Mouse (Mus musculus) liver, embryonic 12.5 days (tissue): Measurements from ENCODE around the gene Nrl. TPM values are rescaled to one million over a fixed set of nuclear protein-coding genes. Genes with fewer than 3 reads are reported as not detected.

Experiments used
- ATAC-seq: fragments of 200-750 bp; cut with Nextera tagmentation; 2 replicates; pipeline ENCODE4 v1.8.0; 2017; ENCODE audit warnings: moderate number of reproducible peaks, mild to moderate bottlenecking, moderate library complexity
- H3K27ac ChIP-seq: fragments of 300-500 bp; sonication (generic); 2 replicates; pipeline ENCODE4 v1.5.1; 2016; ENCODE audit warnings: mild to moderate bottlenecking
- H3K27me3 ChIP-seq: fragments of 300-500 bp; sonication (generic); replicated peaks from 2 replicates; pipeline ENCODE4 v1.6.1; 2016; ENCODE audit warnings: mild to moderate bottlenecking, moderate library complexity
- H3K36me3 ChIP-seq: fragments of 300-500 bp; sonication (generic); 2 replicates; pipeline ENCODE4 v1.6.1; 2016; ENCODE audit warnings: mild to moderate bottlenecking, moderate library complexity
- H3K4me1 ChIP-seq: fragments of 300-500 bp; sonication (generic); 2 replicates; pipeline ENCODE4 v1.6.1; 2016
- H3K4me2 ChIP-seq: fragments of 300-500 bp; sonication (generic); 2 replicates; pipeline ENCODE4 v1.6.1; 2016; ENCODE audit warnings: mild to moderate bottlenecking, moderate library complexity
- H3K4me3 ChIP-seq: fragments of 300-500 bp; sonication (generic); 2 replicates; pipeline ENCODE4 v1.5.1; 2016; ENCODE audit warnings: mild to moderate bottlenecking, moderate library complexity
- H3K9ac ChIP-seq: fragments of 300-500 bp; sonication (generic); 2 replicates; pipeline ENCODE4 v1.6.1; 2016; ENCODE audit warnings: mild to moderate bottlenecking, moderate library complexity
- H3K9me3 ChIP-seq: fragments of 300-500 bp; sonication (generic); replicated peaks from 2 replicates; pipeline ENCODE4 v1.6.1; 2016; ENCODE audit warnings: mild to moderate bottlenecking, moderate library complexity
- WGBS: fragments of 180-500 bp; shearing (Covaris S2); methylation state at CpG from one replicate; pipeline ENCODE4 v1.1.7; 2016; ENCODE audit not compliant: insufficient replicate concordance; 5-methylcytosine and 5-hydroxymethylcytosine counted together
- polyA plus RNA-seq: library from polyadenylated mRNA; unstranded; fragments of >200 nt; fragmentation: Nextera tagmentation; extraction: Ambion mirVana; gene quantifications from 2 replicates; pipeline ENCODE4 v1.2.1, GENCODE M21; 2016

The Nrl gene
- polyA plus RNA-seq, 1 experiment from 2014 or later = not detected

DNA sequence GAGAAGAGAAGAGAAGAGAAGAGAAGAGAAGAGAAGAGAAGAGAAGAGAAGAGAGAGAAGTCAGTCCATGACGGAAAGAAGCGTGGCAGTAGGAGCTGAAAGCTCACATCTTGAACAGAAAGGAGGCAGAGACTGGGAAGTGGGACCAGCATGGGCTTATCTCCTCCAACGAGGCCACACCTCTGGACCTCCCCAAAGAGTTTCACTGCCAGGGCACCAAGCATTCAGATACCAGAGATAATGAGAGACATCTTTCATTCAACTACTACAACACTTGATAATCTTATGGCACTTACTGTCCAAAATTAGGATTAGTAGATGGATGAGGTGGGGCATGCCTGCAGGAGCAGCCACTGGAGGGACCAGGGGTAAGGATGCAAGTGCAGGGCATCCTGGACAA lies 31.0 kb upstream of the Nrl start:
- Histone ChIP-seq H3K4me3 (no peak overlapping the region), H3K27me3 (no peaks in the 10 kb centered on the region), H3K27ac (no peak overlapping the region), H3K4me1 (peaks cover 53% of the 10 kb centered on the region), H3K9ac (no peak overlapping the region), H3K4me2 (no peak overlapping the region), H3K36me3 (no peaks in the 10 kb centered on the region; the same call in 1 of the 2 replicates), H3K9me3 (no peaks in the 10 kb centered on the region)
- no peak for ATAC-seq
- WGBS = 55% methylated on average over 3 of the region's 3 CpGs

GRCm38 (mm10) chr14:55554635-55555034 lies 29.9 kb upstream of the Nrl start:
- Histone ChIP-seq H3K4me1 (peaks cover 53% of the 10 kb centered on the region), H3K9me3 (no peaks in the 10 kb centered on the region), H3K27me3 (no peaks in the 10 kb centered on the region), H3K4me2 (no peak overlapping the region), H3K4me3 (no peak overlapping the region), H3K36me3 (peaks cover 11% of the 10 kb centered on the region), H3K9ac (no peak overlapping the region), H3K27ac (no peak overlapping the region)
- ATAC-seq = no peak

GRCm38 (mm10) chr14:55551794-55552193 lies 27.0 kb upstream of the Nrl start:
- no peaks in the 10 kb centered on the region for H3K27me3 ChIP-seq
- no peaks in the 10 kb centered on the region for H3K9me3 ChIP-seq
- WGBS = 86% methylated on average over 8 of the region's 8 CpGs
- H3K36me3 ChIP-seq = peaks cover 40% of the 10 kb centered on the region
- no peak for ATAC-seq
- H3K27ac ChIP-seq = no peak overlapping the region
- no peak overlapping the region for H3K9ac ChIP-seq
- H3K4me3 ChIP-seq = no peak overlapping the region
- no peak overlapping the region for H3K4me2 ChIP-seq
- H3K4me1 ChIP-seq = peaks cover 30% of the 10 kb centered on the region

- H3K4me1 ChIP-seq = peaks cover 25% of the 10 kb centered on the region
- no peak overlapping the region for H3K27ac ChIP-seq
- peaks cover 44% of the 10 kb centered on the region for H3K36me3 ChIP-seq
- WGBS = 74% methylated on average over 5 of the region's 5 CpGs
- H3K4me3 ChIP-seq = no peak overlapping the region
- no peaks in the 10 kb centered on the region for H3K27me3 ChIP-seq
- no peaks in the 10 kb centered on the region for H3K9me3 ChIP-seq
- ATAC-seq = no peak
- no peak overlapping the region for H3K9ac ChIP-seq
- no peak overlapping the region for H3K4me2 ChIP-seq
Observed at GRCm38 (mm10) chr14:55551347-55551746, 26.6 kb upstream of the Nrl start.

DNA sequence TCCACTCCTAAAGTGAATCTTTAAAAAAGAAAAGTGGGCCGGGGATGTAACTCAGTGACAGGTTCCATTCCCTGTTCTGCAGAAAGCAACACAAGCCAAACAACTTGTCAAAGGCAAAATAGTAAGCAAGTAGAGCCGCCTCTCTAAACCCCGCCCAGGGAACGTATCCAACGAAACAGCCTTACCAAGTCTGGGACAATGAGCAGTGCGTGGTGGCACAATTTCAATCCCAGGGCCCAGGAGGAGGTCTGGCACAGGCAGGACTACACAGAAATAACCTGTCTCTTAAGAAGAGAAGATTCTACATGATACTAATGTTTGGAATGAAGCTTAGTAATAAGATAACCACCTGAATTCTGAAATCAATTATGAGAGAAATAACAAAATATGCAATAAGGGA lies 25.4 kb upstream of the Nrl start:
- H3K4me3 ChIP-seq = no peak overlapping the region
- 84% methylated on average over 6 of the region's 6 CpGs for WGBS
- no peak for ATAC-seq
- no peak overlapping the region for H3K9ac ChIP-seq
- H3K4me1 ChIP-seq = peaks cover 14% of the 10 kb centered on the region
- H3K36me3 ChIP-seq = peaks cover 55% of the 10 kb centered on the region
- H3K27ac ChIP-seq = no peak overlapping the region
- H3K4me2 ChIP-seq = no peak overlapping the region
- no peaks in the 10 kb centered on the region for H3K9me3 ChIP-seq
- no peaks in the 10 kb centered on the region for H3K27me3 ChIP-seq

- WGBS = 91% methylated on average over 9 of the region's 9 CpGs
- Histone ChIP-seq H3K9ac (no peak overlapping the region), H3K4me2 (no peak overlapping the region), H3K36me3 (peaks cover 71% of the 10 kb centered on the region), H3K4me3 (no peak overlapping the region), H3K27me3 (no peaks in the 10 kb centered on the region), H3K27ac (no peak overlapping the region), H3K4me1 (peaks cover 29% of the 10 kb centered on the region), H3K9me3 (no peaks in the 10 kb centered on the region)
- ATAC-seq = no peak
Observed at GRCm38 (mm10) chr14:55544334-55544733, 19.6 kb upstream of the Nrl start.

DNA sequence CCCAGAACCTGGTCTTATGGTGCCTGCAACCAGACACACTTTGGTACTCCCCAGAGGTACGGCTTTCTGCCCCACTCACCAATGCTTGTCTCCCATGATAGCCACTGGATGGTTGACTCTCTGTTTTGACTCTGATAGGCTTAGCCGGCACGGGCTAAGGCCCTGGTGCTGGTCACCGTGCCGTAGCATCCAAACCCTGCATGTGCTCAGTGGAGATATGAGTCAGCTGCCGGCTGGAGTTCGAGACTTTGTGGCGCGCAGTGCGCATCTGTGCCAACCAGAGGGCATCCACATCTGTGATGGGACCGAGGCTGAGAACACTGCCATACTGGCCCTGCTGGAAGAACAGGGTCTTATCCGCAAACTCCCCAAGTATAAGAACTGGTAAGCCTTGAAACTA lies 17.5 kb upstream of the Nrl start:
- 0 out of 2 replicates have a peak overlapping the region, but pooled peaks have one; percentile 87 for H3K9ac ChIP-seq
- H3K27me3 ChIP-seq = 0 out of 2 replicates have a peak, but pooled peaks cover 4% of the 10 kb centered on the region
- peaks cover 41% of the 10 kb centered on the region for H3K4me1 ChIP-seq
- no peak overlapping the region for H3K4me3 ChIP-seq
- peak overlapping the region; percentile 89 for H3K4me2 ChIP-seq
- no peak for ATAC-seq
- H3K36me3 ChIP-seq = peaks cover 50% of the 10 kb centered on the region
- 87% methylated on average over 12 of the region's 12 CpGs for WGBS
- no peaks in the 10 kb centered on the region for H3K9me3 ChIP-seq
- H3K27ac ChIP-seq = peak overlapping the region; percentile 7; the same call in 1 of the 2 replicates

DNA sequence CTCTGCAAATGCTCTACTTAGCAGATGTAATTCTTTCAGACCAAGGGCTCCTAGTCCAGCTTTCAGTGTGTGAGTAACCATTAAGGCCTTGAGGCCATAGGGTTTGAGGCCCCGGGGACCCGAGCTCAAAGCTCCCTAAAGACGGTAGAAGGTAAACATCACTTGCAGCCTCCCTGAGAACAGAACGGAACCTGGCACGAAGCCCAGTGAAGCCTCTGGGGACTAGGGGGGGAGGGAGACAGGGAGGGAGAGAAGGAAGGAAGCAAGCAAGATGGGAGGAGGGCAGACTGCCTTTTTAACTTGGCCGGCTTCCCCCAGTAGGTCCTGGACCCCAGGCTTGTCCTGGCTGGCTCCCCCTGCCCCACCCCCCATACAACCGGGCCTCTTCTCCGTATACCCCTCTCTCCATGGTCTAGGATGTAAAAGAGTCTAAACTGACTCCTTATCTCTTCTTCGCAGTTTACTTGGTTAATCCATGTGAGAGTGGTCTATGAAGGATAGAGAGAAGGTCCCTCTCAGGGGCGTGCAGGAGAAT lies 16.1 kb upstream of the Nrl start:
- Histone ChIP-seq H3K4me3 (peak overlapping the region; percentile 71), H3K9ac (peak overlapping the region; percentile 87), H3K9me3 (no peaks in the 10 kb centered on the region), H3K4me2 (peak overlapping the region; percentile 89), H3K4me1 (peaks cover 51% of the 10 kb centered on the region), H3K36me3 (peaks cover 37% of the 10 kb centered on the region), H3K27me3 (0 out of 2 replicates have a peak, but pooled peaks cover 4% of the 10 kb centered on the region), H3K27ac (peak overlapping the region; percentile 87)
- ATAC-seq = peak; percentile 38
- WGBS = under 1% methylated on average over 10 of the region's 10 CpGs

DNA sequence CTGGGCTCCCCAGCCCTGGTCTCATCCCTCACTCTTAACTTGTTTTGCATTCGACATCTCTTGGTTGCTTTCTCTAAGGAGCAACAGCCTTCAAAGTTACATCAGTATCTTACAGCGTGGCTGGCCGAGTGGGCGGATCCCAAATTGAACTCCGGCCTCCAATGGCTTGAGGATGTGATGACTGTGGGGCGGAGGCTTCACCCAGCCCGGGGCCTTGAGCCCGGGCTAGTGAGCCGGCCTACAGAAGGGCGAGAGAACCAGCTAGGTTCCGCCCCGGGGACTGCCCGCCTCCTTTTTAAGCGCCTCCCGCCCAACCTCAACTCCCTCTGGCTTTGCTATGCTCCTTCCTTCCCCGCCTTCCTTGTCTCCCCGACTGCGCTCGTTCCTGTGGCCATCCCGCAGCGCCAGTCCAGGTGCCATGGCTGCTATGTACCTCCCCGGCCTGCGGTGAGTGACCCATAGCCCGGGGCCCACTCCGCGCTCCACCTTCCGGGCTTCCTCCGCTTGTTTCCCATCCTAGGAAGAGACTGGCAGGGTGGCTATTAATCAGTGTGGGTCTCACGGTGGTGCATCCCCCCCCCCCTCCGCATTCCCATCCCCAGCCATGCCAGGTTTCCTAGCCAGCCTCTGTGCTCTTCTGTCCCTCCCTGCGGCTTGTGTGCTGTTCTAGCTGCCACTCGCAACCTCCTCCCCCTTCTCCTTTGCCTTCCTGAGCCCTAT lies 15.4 kb upstream of the Nrl start, which contains the start of gene Pck2:
Gene Pck2 (plus strand): TSS at position 200 of the 720 bp plus-strand sequence.
- peak; percentile 98 for ATAC-seq
- Histone ChIP-seq H3K9me3 (no peaks in the 10 kb centered on the region), H3K27me3 (0 out of 2 replicates have a peak, but pooled peaks cover 4% of the 10 kb centered on the region), H3K27ac (peak within 1 kb of the TSS; percentile 87), H3K4me3 (peak within 1 kb of the TSS; percentile 71), H3K4me1 (peaks cover 51% of the 10 kb centered on the region), H3K4me2 (peak within 1 kb of the TSS; percentile 89), H3K9ac (peak within 1 kb of the TSS; percentile 87), H3K36me3 (peaks cover 30% of the 10 kb centered on the region)
- under 1% methylated on average over 32 of the region's 32 CpGs for WGBS

GRCm38 (mm10) chr14:55536116-55536745 lies 11.4 kb upstream of the Nrl start:
- Histone ChIP-seq H3K36me3 (no peaks in the 10 kb centered on the region), H3K9ac (no peak overlapping the region), H3K4me1 (peaks cover 37% of the 10 kb centered on the region), H3K27me3 (0 out of 2 replicates have a peak, but pooled peaks cover 8% of the 10 kb centered on the region), H3K27ac (no peak overlapping the region), H3K4me3 (no peak overlapping the region), H3K4me2 (no peak overlapping the region), H3K9me3 (no peaks in the 10 kb centered on the region)
- no peak for ATAC-seq
- WGBS = 42% methylated on average over 6 of the region's 6 CpGs

GRCm38 (mm10) chr14:55527940-55528339 lies 3.2 kb upstream of the Nrl start:
- H3K36me3 ChIP-seq = no peaks in the 10 kb centered on the region
- H3K27ac ChIP-seq = no peak overlapping the region
- H3K27me3 ChIP-seq = peaks cover 66% of the 10 kb centered on the region
- H3K4me3 ChIP-seq = no peak overlapping the region
- ATAC-seq = no peak
- no peaks in the 10 kb centered on the region for H3K9me3 ChIP-seq
- no peak overlapping the region for H3K9ac ChIP-seq
- peaks cover 9% of the 10 kb centered on the region; the same call in 1 of the 2 replicates for H3K4me1 ChIP-seq
- no peak overlapping the region for H3K4me2 ChIP-seq
- WGBS = 8% methylated on average over 3 of the region's 3 CpGs

DNA sequence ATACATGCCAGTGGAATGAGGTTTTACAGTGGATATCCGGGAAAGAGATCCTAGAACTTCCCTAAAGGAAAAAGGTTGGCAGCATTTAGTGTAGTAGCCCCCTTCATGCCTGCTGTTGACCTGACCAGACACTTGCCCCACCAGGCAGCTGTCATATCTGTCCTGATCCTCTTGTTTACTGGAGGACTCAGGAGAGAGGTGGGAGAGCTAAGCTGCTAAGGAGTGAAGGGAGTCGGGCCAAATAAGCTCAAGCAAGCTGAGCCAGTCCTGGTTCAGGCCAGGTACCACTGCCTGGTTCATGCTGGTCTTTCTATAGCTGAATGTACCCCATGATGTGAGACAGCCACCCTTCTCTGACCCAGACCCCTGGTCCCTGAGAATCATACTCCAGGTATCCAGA lies 1.9 kb upstream of the Nrl start:
- H3K9me3 ChIP-seq = no peaks in the 10 kb centered on the region
- WGBS = 66% methylated on average over 2 of the region's 2 CpGs
- H3K27me3 ChIP-seq = peaks cover 76% of the 10 kb centered on the region
- H3K4me1 ChIP-seq = peaks cover 9% of the 10 kb centered on the region; the same call in 1 of the 2 replicates
- H3K27ac ChIP-seq = no peak overlapping the region
- no peak overlapping the region for H3K9ac ChIP-seq
- H3K4me2 ChIP-seq = no peak overlapping the region
- H3K4me3 ChIP-seq = no peak overlapping the region
- H3K36me3 ChIP-seq = no peaks in the 10 kb centered on the region
- no peak for ATAC-seq
